ENCODE assay signal across 8 mouse cellular contexts in genomic region chr1:89931120-89931519, GRCm38 (mm10). TPM values are rescaled to one million over a fixed set of nuclear protein-coding genes. Genes with fewer than 3 reads are reported as not detected.
A peak's percentile ranks its signal among the peaks of the same experiment; 100 is the strongest.
DNase-seq lines count a peak whose midpoint lies in the region; ATAC-seq lines count a peak whose summit lies in the region.

Gene Gbx2 (minus strand): TSS chr1:89931179.

- under 1% methylated on average over 33 of the region's 33 CpGs for WGBS in limb, embryonic 10.5 days
- 1% methylated on average over 33 of the region's 33 CpGs for WGBS in midbrain, embryonic 12.5 days

- ATAC-seq in common myeloid progenitor, adult 5-6 weeks (replicated peaks; ENCODE audit: low read depth, poor library complexity, severe bottlenecking): peak; percentile 59
- ATAC-seq in midbrain, embryonic 12.5 days (ENCODE audit: low FRiP score, low read depth): peak; percentile 73

- peak within 1 kb of the TSS; percentile 67 for H3K4me3 ChIP-seq in limb, embryonic 10.5 days
- H3K4me3 ChIP-seq in midbrain, embryonic 12.5 days: peak within 1 kb of the TSS; percentile 43

- peak within 1 kb of the TSS; percentile 37; the same call in 1 of the 2 replicates for H3K9ac ChIP-seq in midbrain, embryonic 12.5 days (replicated peaks)

- peaks cover 99% of the 10 kb centered on the region for H3K27me3 ChIP-seq in limb, embryonic 10.5 days (ENCODE audit: low read depth, poor library complexity, severe bottlenecking)
- H3K27me3 ChIP-seq in midbrain, embryonic 12.5 days: peaks cover 96% of the 10 kb centered on the region

- H3K9me3 ChIP-seq in limb, embryonic 10.5 days (replicated peaks): no peaks in the 10 kb centered on the region
- H3K9me3 ChIP-seq in midbrain, embryonic 12.5 days: no peaks in the 10 kb centered on the region

- H3K4me2 ChIP-seq in midbrain, embryonic 12.5 days (replicated peaks): peak within 1 kb of the TSS; percentile 63

- DNase-seq in adrenal gland, adult 2 months: peak; percentile 67
- DNase-seq in adrenal gland, postnatal 4 days (ENCODE audit: low spot score in 2 of 2): no peak
- DNase-seq in heart, postnatal 4 days: peak; percentile 66
- peak; percentile 92 for DNase-seq in limb, embryonic 10.5 days (ENCODE audit: low spot score)
- DNase-seq in frontal cortex, postnatal 25 days (ENCODE audit: low spot score in 2 of 2): no peak
- DNase-seq in layer of hippocampus, postnatal 14 days (ENCODE audit: low spot score in 2 of 2): no peak

- H3K36me3 ChIP-seq in limb, embryonic 10.5 days: no peaks in the 10 kb centered on the region
- H3K36me3 ChIP-seq in midbrain, embryonic 12.5 days: no peaks in the 10 kb centered on the region

- peak within 1 kb of the TSS; percentile 83 for H3K27ac ChIP-seq in limb, embryonic 10.5 days
- H3K27ac ChIP-seq in midbrain, embryonic 12.5 days (replicated peaks): peak within 1 kb of the TSS; percentile 39

- H3K4me1 ChIP-seq in limb, embryonic 10.5 days: peaks cover 95% of the 10 kb centered on the region
- peaks cover 74% of the 10 kb centered on the region for H3K4me1 ChIP-seq in midbrain, embryonic 12.5 days

RNA-seq across cellular contexts. Expression of gene Gbx2, which starts in this region (rescaled TPM):
- not detected for total RNA-seq in adrenal gland, adult 2 months (2021)
- polyA plus RNA-seq in adrenal gland, adult 2 months (2012; rRNA removed): 0.10 TPM in 1 of 2 replicates, not detected in the other
- total RNA-seq in adrenal gland, postnatal 4 days (2021): not detected
- 4.7 and 8.2 TPM in 2 replicates for total RNA-seq in common myeloid progenitor, adult 5-6 weeks (2017)
- under 1 TPM in 1 of 2 experiments, not detected in 1; 0.16 TPM for total RNA-seq in heart, postnatal 4 days (2021)
- polyA plus RNA-seq in limb, embryonic 10.5 days (2016; fragmentation: Nextera tagmentation; extraction: Ambion mirVana): 5.3 and 9.5 TPM in 2 replicates
- polyA plus RNA-seq in midbrain, embryonic 12.5 days (2016; fragmentation: Nextera tagmentation; extraction: Ambion mirVana): 29.7 and 39.2 TPM in 2 replicates
- under 1 TPM in 1 of 2 experiments, not detected in 1; 0.14 TPM for total RNA-seq in layer of hippocampus, postnatal 14 days (2021)

Comparison
In these comparisons a context has a peak if more than half of its experiments do, and no peak if none do; other contexts are left out.
1. Peak in DNase-seq in adrenal gland, adult 2 months; RNA of the gene not detected or under 1 TPM.
2. Peak in DNase-seq in heart, postnatal 4 days; RNA of the gene not detected or under 1 TPM.